Mouse (Mus musculus): ENCODE results near the gene Bank1. TPM values are rescaled to one million over a fixed set of nuclear protein-coding genes. Genes with fewer than 3 reads are reported as not detected.

Gene Bank1
- total and polyA plus RNA-seq, 3 experiments: not detected

DNA sequence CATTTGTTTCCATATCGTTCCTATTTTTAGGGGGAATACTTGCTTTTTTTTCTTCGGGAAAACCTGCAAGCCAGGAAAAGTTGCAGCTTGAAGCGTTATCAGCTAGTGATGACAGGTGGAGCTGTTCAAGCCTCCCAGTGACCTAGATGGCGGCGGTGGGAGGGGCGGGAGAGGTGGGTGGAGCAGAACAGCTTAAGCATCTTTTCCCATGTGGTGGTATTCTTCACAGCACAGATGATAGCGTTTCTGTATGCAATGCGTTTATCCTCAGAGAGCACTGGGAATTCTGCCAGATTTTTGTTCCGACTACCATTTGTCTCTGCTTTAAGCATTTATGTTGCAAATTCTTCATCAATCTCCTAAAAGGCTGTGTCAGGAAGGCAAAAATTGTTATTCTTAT lies 318.0 kb downstream of the Bank1 start:
- Histone ChIP-seq H3K9ac (ENCODE audit: control insufficient read depth, low read depth, low read length, poor library complexity, severe bottlenecking) (no peak overlapping the region), H3K79me2 (ENCODE audit: control insufficient read depth, insufficient read depth, low read length, poor library complexity) (no peaks in the 10 kb centered on the region), H3K27ac (ENCODE audit: control insufficient read depth, low read depth, low read length) (no peak overlapping the region), H3K36me3 (ENCODE audit: control insufficient read depth in 1 of 2, insufficient read depth in 2 of 2, low read length in 2 of 2) (no peaks in the 10 kb centered on the region), H3K4me3 (ENCODE audit: control insufficient read depth in 1 of 2, insufficient read depth in 1 of 2, low read depth in 2 of 2, low read length in 2 of 2) (no peak overlapping the region), H3K9me3 (replicated peaks; ENCODE audit: insufficient read depth, low read length) (no peaks in the 10 kb centered on the region), H3K27me3 (ENCODE audit: control insufficient read depth in 1 of 2, insufficient read depth in 2 of 2, low read length in 2 of 2) (no peaks in the 10 kb centered on the region; a peak in 1 of 4 replicates), H3K4me1 (ENCODE audit: control insufficient read depth in 1 of 2, insufficient read depth in 2 of 2, low read length in 2 of 2) (no peaks in the 10 kb centered on the region)
- no peak for DNase-seq (ENCODE audit: low read depth, low spot score)
- TF ChIP-seq RCOR1 (IDR thresholded peaks at IDR 0.05; ENCODE audit: low read depth, low read length) (no peak), MAFK (IDR thresholded peaks at IDR 0.05; ENCODE audit: borderline replicate concordance, low read depth, low read length) (no peak), JUND (IDR thresholded peaks at IDR 0.05; ENCODE audit: low read depth, low read length) (no peak), BHLHE40 (IDR thresholded peaks at IDR 0.05; ENCODE audit: borderline replicate concordance, low read depth, low read length) (no peak)

DNA sequence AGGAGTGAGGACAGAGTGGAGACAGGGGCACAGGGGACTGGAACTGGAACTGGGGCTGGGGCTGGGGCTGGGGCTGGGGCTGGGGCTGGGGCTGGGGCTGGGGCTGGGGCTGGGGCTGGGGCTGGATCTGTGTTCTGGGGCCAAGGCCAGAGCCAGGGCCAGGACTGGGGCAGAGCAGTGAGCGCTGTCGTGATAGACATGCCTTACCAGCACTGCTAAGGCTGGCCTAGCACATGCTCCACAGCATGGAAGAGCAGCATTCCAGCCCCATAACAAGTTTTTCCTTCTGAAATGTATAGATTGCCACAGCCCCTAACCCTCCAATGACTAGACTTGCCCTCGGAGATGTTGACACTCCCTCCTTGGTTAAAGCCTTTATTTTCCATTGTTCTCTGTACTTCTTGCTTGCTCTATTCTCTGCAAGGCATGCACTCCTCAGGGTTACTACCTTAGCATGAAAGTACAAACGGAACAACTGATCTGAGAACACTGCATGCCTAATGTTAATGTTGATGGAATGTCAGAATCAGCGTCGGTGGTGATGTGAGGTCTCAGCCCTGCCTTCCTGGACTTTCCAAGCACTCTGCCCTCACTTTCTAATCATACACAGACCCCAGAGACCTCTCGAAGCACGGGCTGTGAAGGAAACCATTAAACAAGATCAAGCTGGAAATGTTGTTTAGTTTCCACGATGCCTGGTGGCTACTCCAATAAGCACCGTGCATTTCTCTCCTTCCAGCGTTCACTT lies 318.6 kb downstream of the Bank1 start:
- Histone ChIP-seq H3K79me2 (ENCODE audit: control insufficient read depth, insufficient read depth, low read length, poor library complexity) (no peaks in the 10 kb centered on the region), H3K36me3 (ENCODE audit: control insufficient read depth in 1 of 2, insufficient read depth in 2 of 2, low read length in 2 of 2) (no peaks in the 10 kb centered on the region), H3K4me1 (ENCODE audit: control insufficient read depth in 1 of 2, insufficient read depth in 2 of 2, low read length in 2 of 2) (no peaks in the 10 kb centered on the region), H3K9me3 (replicated peaks; ENCODE audit: insufficient read depth, low read length) (no peaks in the 10 kb centered on the region), H3K9ac (ENCODE audit: control insufficient read depth, low read depth, low read length, poor library complexity, severe bottlenecking) (no peak overlapping the region), H3K27ac (ENCODE audit: control insufficient read depth, low read depth, low read length) (no peak overlapping the region), H3K4me3 (ENCODE audit: control insufficient read depth in 1 of 2, insufficient read depth in 1 of 2, low read depth in 2 of 2, low read length in 2 of 2) (no peak overlapping the region), H3K27me3 (ENCODE audit: control insufficient read depth in 1 of 2, insufficient read depth in 2 of 2, low read length in 2 of 2) (no peaks in the 10 kb centered on the region; a peak in 1 of 4 replicates)
- TF ChIP-seq TAL1 (IDR thresholded peaks at IDR 0.05; ENCODE audit: low read length) (no peak), CTCF (IDR thresholded peaks at IDR 0.05 in 2 of 3, conservative IDR thresholded peaks at IDR 0.05 in 1 of 3; ENCODE audit: control insufficient read depth in 1 of 3, insufficient read depth in 1 of 3, low read depth in 2 of 3, low read length in 3 of 3, poor library complexity in 1 of 3, severe bottlenecking in 1 of 3) (no peak), MAFK (IDR thresholded peaks at IDR 0.05; ENCODE audit: borderline replicate concordance, low read depth, low read length) (no peak), EP300 (IDR thresholded peaks at IDR 0.05; ENCODE audit: low read depth in 1 of 2, low read length in 2 of 2) (no peak), ZKSCAN1 (IDR thresholded peaks at IDR 0.05; ENCODE audit: low read depth, low read length) (no peak), BHLHE40 (IDR thresholded peaks at IDR 0.05; ENCODE audit: borderline replicate concordance, low read depth, low read length) (no peak), CHD2 (IDR thresholded peaks at IDR 0.05; ENCODE audit: low read length) (no peak), KAT2A (conservative IDR thresholded peaks at IDR 0.05; ENCODE audit: low read depth, low read length) (no peak), GABPA (IDR thresholded peaks at IDR 0.05; ENCODE audit: low read depth, low read length) (no peak), POLR2AphosphoS5 (IDR thresholded peaks at IDR 0.05; ENCODE audit: borderline replicate concordance, low read depth, low read length) (no peak), USF2 (IDR thresholded peaks at IDR 0.05; ENCODE audit: borderline replicate concordance in 1 of 2, insufficient read depth in 1 of 2, low read depth in 1 of 2, low read length in 2 of 2) (no peak), MYC (IDR thresholded peaks at IDR 0.05; ENCODE audit: low read depth, low read length) (no peak), ETS1 (IDR thresholded peaks at IDR 0.05; ENCODE audit: low read depth, low read length) (no peak), POLR2AphosphoS2 (IDR thresholded peaks at IDR 0.05; ENCODE audit: low read length) (no peak), ZC3H11A (IDR thresholded peaks at IDR 0.05; ENCODE audit: low read depth, low read length) (no peak), MEF2A (IDR thresholded peaks at IDR 0.05; ENCODE audit: extremely low read depth, insufficient replicate concordance, low read depth, low read length, poor library complexity, severe bottlenecking) (no peak), GATA1 (IDR thresholded peaks at IDR 0.05; ENCODE audit: low read depth, low read length) (no peak), MYB (IDR thresholded peaks at IDR 0.05; ENCODE audit: low read depth, low read length) (no peak)
- DNase-seq (ENCODE audit: low read depth, low spot score): no peak
